Mouse (Mus musculus): ENCODE data around the gene Gm42742. TPM values are rescaled to one million over a fixed set of nuclear protein-coding genes. Genes with fewer than 3 reads are reported as not detected.

The Gm42742 gene
- polyA plus RNA-seq, 1 experiment from 2014 or later = 55.0 TPM

- H3K27ac ChIP-seq (replicated peaks) = peak overlapping the region; percentile 95
- no peaks in the 10 kb centered on the region for H3K9me3 ChIP-seq (replicated peaks)
- H3K9ac ChIP-seq = peak overlapping the region; percentile 57
- peaks cover 91% of the 10 kb centered on the region for H3K4me1 ChIP-seq
- H3K27me3 ChIP-seq = no peaks in the 10 kb centered on the region
- H3K4me3 ChIP-seq (replicated peaks) = peak overlapping the region; percentile 66
- no peak for ATAC-seq (ENCODE audit: insufficient number of reproducible peaks, low FRiP score, low TSS enrichment, low read depth)
- peak overlapping the region; percentile 89 for H3K4me2 ChIP-seq (replicated peaks)
- H3K36me3 ChIP-seq = peaks cover 38% of the 10 kb centered on the region
- 48% methylated on average over 14 of the region's 14 CpGs for WGBS
Measured at GRCm38 (mm10) chr7:127019306-127019960, 1.5 kb downstream of the Gm42742 start.

GRCm38 (mm10) chr7:127018416-127019305 lies 2.2 kb downstream of the Gm42742 start:
- no peak for ATAC-seq (ENCODE audit: insufficient number of reproducible peaks, low FRiP score, low TSS enrichment, low read depth)
- WGBS = 70% methylated on average over 15 of the region's 15 CpGs
- Histone ChIP-seq H3K27me3 (no peaks in the 10 kb centered on the region), H3K4me1 (peaks cover 88% of the 10 kb centered on the region), H3K27ac (replicated peaks) (peak overlapping the region; percentile 95), H3K4me2 (replicated peaks) (peak overlapping the region; percentile 89), H3K9ac (peak overlapping the region; percentile 57; the same call in 1 of the 2 replicates), H3K4me3 (replicated peaks) (peak overlapping the region; percentile 66), H3K36me3 (peaks cover 42% of the 10 kb centered on the region), H3K9me3 (replicated peaks) (no peaks in the 10 kb centered on the region)

GRCm38 (mm10) chr7:127017950-127018345 lies 2.9 kb downstream of the Gm42742 start:
- H3K4me2 ChIP-seq (replicated peaks) = peak overlapping the region; percentile 89
- 48% methylated on average over 6 of the region's 6 CpGs for WGBS
- peaks cover 42% of the 10 kb centered on the region for H3K36me3 ChIP-seq
- H3K27ac ChIP-seq (replicated peaks) = peak overlapping the region; percentile 95
- H3K27me3 ChIP-seq = no peaks in the 10 kb centered on the region
- H3K4me3 ChIP-seq (replicated peaks) = peak overlapping the region; percentile 66
- H3K9me3 ChIP-seq (replicated peaks) = no peaks in the 10 kb centered on the region
- ATAC-seq (ENCODE audit: insufficient number of reproducible peaks, low FRiP score, low TSS enrichment, low read depth) = no peak
- peaks cover 81% of the 10 kb centered on the region for H3K4me1 ChIP-seq
- peak overlapping the region; percentile 15; the same call in 1 of the 2 replicates for H3K9ac ChIP-seq

- peak; percentile 85 for ATAC-seq (ENCODE audit: insufficient number of reproducible peaks, low FRiP score, low TSS enrichment, low read depth)
Measured at GRCm38 (mm10) chr7:127016971-127017949, 3.6 kb downstream of the Gm42742 start, which contains the start of gene Pagr1a. Pagr1a (minus strand) TSS chr7:127017352.

GRCm38 (mm10) chr7:127016486-127016938 lies 4.4 kb downstream of the Gm42742 start:
- Histone ChIP-seq H3K9ac (peak overlapping the region; percentile 67), H3K9me3 (replicated peaks) (no peaks in the 10 kb centered on the region), H3K36me3 (peaks cover 36% of the 10 kb centered on the region), H3K27me3 (no peaks in the 10 kb centered on the region), H3K4me3 (replicated peaks) (peak overlapping the region; percentile 66), H3K4me1 (peaks cover 67% of the 10 kb centered on the region), H3K4me2 (replicated peaks) (peak overlapping the region; percentile 89), H3K27ac (replicated peaks) (peak overlapping the region; percentile 95)
- no peak; the same call in 1 of the 2 replicates for ATAC-seq (ENCODE audit: insufficient number of reproducible peaks, low FRiP score, low TSS enrichment, low read depth)
- WGBS = under 1% methylated on average over 22 of the region's 22 CpGs

More at GRCm38 (mm10) chr7:127016971-127017949, 3.6 kb downstream of the Gm42742 start, which contains the start of gene Pagr1a:
- peak within 1 kb of the TSS; percentile 89 for H3K4me2 ChIP-seq (replicated peaks)
- H3K4me3 ChIP-seq (replicated peaks) = peak within 1 kb of the TSS; percentile 66
- WGBS = 2% methylated on average over 39 of the region's 39 CpGs
- peaks cover 42% of the 10 kb centered on the region for H3K36me3 ChIP-seq
- H3K9me3 ChIP-seq (replicated peaks) = no peaks in the 10 kb centered on the region
- H3K27me3 ChIP-seq = no peaks in the 10 kb centered on the region
- peak within 1 kb of the TSS; percentile 95 for H3K27ac ChIP-seq (replicated peaks)
- H3K4me1 ChIP-seq = peaks cover 74% of the 10 kb centered on the region
- peak within 1 kb of the TSS; percentile 67 for H3K9ac ChIP-seq

- H3K27ac ChIP-seq (replicated peaks) = peak within 1 kb of the TSS; percentile 95
- H3K27me3 ChIP-seq = no peaks in the 10 kb centered on the region
- H3K4me3 ChIP-seq (replicated peaks) = peak within 1 kb of the TSS; percentile 66
- peaks cover 37% of the 10 kb centered on the region for H3K36me3 ChIP-seq
- no peaks in the 10 kb centered on the region for H3K9me3 ChIP-seq (replicated peaks)
- H3K4me2 ChIP-seq (replicated peaks) = peak within 1 kb of the TSS; percentile 89
- no peak for ATAC-seq (ENCODE audit: insufficient number of reproducible peaks, low FRiP score, low TSS enrichment, low read depth)
- H3K9ac ChIP-seq = peak within 1 kb of the TSS; percentile 67
- H3K4me1 ChIP-seq = peaks cover 64% of the 10 kb centered on the region
Measured at GRCm38 (mm10) chr7:127016481-127016485, 4.6 kb downstream of the Gm42742 start, which contains the start of gene Pagr1b. Pagr1b (minus strand) TSS chr7:127016484.

- Histone ChIP-seq H3K4me2 (replicated peaks) (peak overlapping the region; percentile 89), H3K9ac (peak overlapping the region; percentile 67), H3K36me3 (peaks cover 39% of the 10 kb centered on the region), H3K4me1 (peaks cover 62% of the 10 kb centered on the region), H3K4me3 (replicated peaks) (peak overlapping the region; percentile 66), H3K9me3 (replicated peaks) (no peaks in the 10 kb centered on the region), H3K27ac (replicated peaks) (peak overlapping the region; percentile 95), H3K27me3 (no peaks in the 10 kb centered on the region)
- no peak for ATAC-seq (ENCODE audit: insufficient number of reproducible peaks, low FRiP score, low TSS enrichment, low read depth)
- WGBS = 3% methylated on average over 10 of the region's 10 CpGs
Measured at GRCm38 (mm10) chr7:127016081-127016480, 4.8 kb downstream of the Gm42742 start.

GRCm38 (mm10) chr7:127014993-127015392 lies 5.9 kb downstream of the Gm42742 start:
- 88% methylated on average over 12 of the region's 12 CpGs for WGBS
- no peak overlapping the region for H3K4me3 ChIP-seq (replicated peaks)
- peaks cover 53% of the 10 kb centered on the region for H3K4me1 ChIP-seq
- H3K36me3 ChIP-seq = peaks cover 40% of the 10 kb centered on the region
- no peak overlapping the region for H3K27ac ChIP-seq (replicated peaks)
- H3K27me3 ChIP-seq = no peaks in the 10 kb centered on the region
- H3K4me2 ChIP-seq (replicated peaks) = no peak overlapping the region
- ATAC-seq (ENCODE audit: insufficient number of reproducible peaks, low FRiP score, low TSS enrichment, low read depth) = no peak
- H3K9ac ChIP-seq = no peak overlapping the region
- H3K9me3 ChIP-seq (replicated peaks) = no peaks in the 10 kb centered on the region

- Histone ChIP-seq H3K4me1 (peaks cover 47% of the 10 kb centered on the region), H3K9me3 (replicated peaks) (no peaks in the 10 kb centered on the region), H3K36me3 (peaks cover 40% of the 10 kb centered on the region), H3K9ac (peak within 1 kb of the TSS; percentile 31), H3K27me3 (no peaks in the 10 kb centered on the region), H3K4me3 (replicated peaks) (peak within 1 kb of the TSS; percentile 34), H3K4me2 (replicated peaks) (peak within 1 kb of the TSS; percentile 39), H3K27ac (replicated peaks) (0 out of 2 replicates have a peak within 1 kb of the TSS, but pooled peaks have one; percentile 51)
- no peak for ATAC-seq (ENCODE audit: insufficient number of reproducible peaks, low FRiP score, low TSS enrichment, low read depth)
- WGBS = 36% methylated on average over 11 of the region's 11 CpGs
Measured at GRCm38 (mm10) chr7:127014320-127014719, 6.6 kb downstream of the Gm42742 start, which contains the start of gene Mvp. Mvp (minus strand) TSS chr7:127014621.

- Histone ChIP-seq H3K4me3 (replicated peaks) (no peak overlapping the region), H3K9ac (no peak overlapping the region), H3K4me2 (replicated peaks) (no peak overlapping the region), H3K9me3 (replicated peaks) (no peaks in the 10 kb centered on the region), H3K27ac (replicated peaks) (no peak overlapping the region), H3K4me1 (peaks cover 47% of the 10 kb centered on the region), H3K36me3 (peaks cover 40% of the 10 kb centered on the region), H3K27me3 (no peaks in the 10 kb centered on the region)
- ATAC-seq (ENCODE audit: insufficient number of reproducible peaks, low FRiP score, low TSS enrichment, low read depth) = no peak
- WGBS = 91% methylated on average over 6 of the region's 6 CpGs
Measured at GRCm38 (mm10) chr7:127013385-127013784, 7.5 kb downstream of the Gm42742 start.

Measured in embryonic facial prominence, embryonic 15.5 days (tissue).